Mouse (Mus musculus): Measurements from ENCODE around the gene Aldh16a1. TPM values are rescaled to one million over a fixed set of nuclear protein-coding genes. Genes with fewer than 3 reads are reported as not detected.

The Aldh16a1 gene
- total and polyA plus RNA-seq, 3 experiments: 26.9 to 49.8 (median 45.1) TPM

- peaks cover 71% of the 10 kb centered on the region for H3K27me3 ChIP-seq (replicated peaks)
- dilution Hi-C loops (cut with MboI; ENCODE audit: extremely low pct_ligation_motif_present, extremely low pct_unique_long_range_greater_than_20kb, low sequenced_read_pairs): no loop called here
These were observed 12.6 kb upstream of the Aldh16a1 start for GRCm38 (mm10) chr7:45166950-45167401.

GRCm38 (mm10) chr7:45165701-45166100, 11.3 kb upstream of the Aldh16a1 start:
- H3K27ac ChIP-seq (ENCODE audit: insufficient read depth, low read depth): no peak overlapping the region
- peaks cover 0 to 4% of the 10 kb centered on the region in 2 experiments for H3K36me3 ChIP-seq (replicated peaks in 1 of 2; ENCODE audit: control insufficient read depth in 1 of 2, insufficient read depth in 1 of 2, low read length in 1 of 2)
- H3K9me3 ChIP-seq (replicated peaks; ENCODE audit: low read length): peaks cover 25% of the 10 kb centered on the region
- DNase-seq (ENCODE audit: extremely low read depth): no peak
- in situ Hi-C loops (cut with MboI; ENCODE audit: low pct_ligation_motif_present, low pct_unique_long_range_greater_than_20kb, low sequenced_read_pairs) (loop anchor here (10.0 kb wide), 1 partner anchor 139 kb away; no protein-coding TSS in a partner anchor), dilution Hi-C loops (cut with MboI; ENCODE audit: extremely low pct_ligation_motif_present, extremely low pct_unique_long_range_greater_than_20kb, low sequenced_read_pairs) (no loop called here)
- peaks cover 0 to 11% of the 10 kb centered on the region in 2 experiments; a peak in 3 of 4 replicates for H3K4me1 ChIP-seq (ENCODE audit: control insufficient read depth in 1 of 2, insufficient read depth in 2 of 2)
- H3K4me2 ChIP-seq (ENCODE audit: insufficient read depth, low read depth, poor library complexity, severe bottlenecking): no peak overlapping the region
- TF ChIP-seq JUND (conservative IDR thresholded peaks at IDR 0.05; ENCODE audit: low read depth, low read length) (no peak), SMC3 (IDR thresholded peaks at IDR 0.05; ENCODE audit: low read depth, low read length) (no peak), MAX (IDR thresholded peaks at IDR 0.05; ENCODE audit: low read length) (no peak), ZKSCAN1 (IDR thresholded peaks at IDR 0.05; ENCODE audit: borderline replicate concordance, low read depth, low read length) (no peak), POLR2AphosphoS2 (IDR thresholded peaks at IDR 0.05; ENCODE audit: low read depth, low read length) (no peak), KAT2A (IDR thresholded peaks at IDR 0.05; ENCODE audit: insufficient replicate concordance, low read length) (no peak), CTCF (conservative IDR thresholded peaks at IDR 0.05 in 1 of 2, IDR thresholded peaks at IDR 0.05 in 1 of 2; ENCODE audit: low read depth in 2 of 2, low read length in 2 of 2) (no peak)
- no peak overlapping the region for H3K9ac ChIP-seq (ENCODE audit: insufficient read depth, low read depth)
- H3K79me2 ChIP-seq (replicated peaks; ENCODE audit: control insufficient read depth, extremely low read depth, insufficient read depth, poor library complexity, severe bottlenecking): no peaks in the 10 kb centered on the region
- H3K27me3 ChIP-seq (replicated peaks): peaks cover 68% of the 10 kb centered on the region
- no peak overlapping the region for H3K4me3 ChIP-seq (replicated peaks in 1 of 3; ENCODE audit: low read depth in 2 of 3, low read length in 2 of 3, poor library complexity in 1 of 3)

More at GRCm38 (mm10) chr7:45166950-45167401, 12.6 kb upstream of the Aldh16a1 start:
- Histone ChIP-seq H3K9me3 (replicated peaks; ENCODE audit: low read length) (peaks cover 31% of the 10 kb centered on the region), H3K4me2 (ENCODE audit: insufficient read depth, low read depth, poor library complexity, severe bottlenecking) (no peak overlapping the region), H3K9ac (ENCODE audit: insufficient read depth, low read depth) (no peak overlapping the region), H3K27ac (ENCODE audit: insufficient read depth, low read depth) (no peak overlapping the region), H3K79me2 (replicated peaks; ENCODE audit: control insufficient read depth, extremely low read depth, insufficient read depth, poor library complexity, severe bottlenecking) (no peaks in the 10 kb centered on the region), H3K4me1 (ENCODE audit: control insufficient read depth in 1 of 2, insufficient read depth in 2 of 2) (peaks cover 0 to 8% of the 10 kb centered on the region in 2 experiments; a peak in 3 of 4 replicates), H3K4me3 (replicated peaks in 1 of 3; ENCODE audit: low read depth in 2 of 3, low read length in 2 of 3, poor library complexity in 1 of 3) (no peak overlapping the region), H3K36me3 (replicated peaks in 1 of 2; ENCODE audit: control insufficient read depth in 1 of 2, insufficient read depth in 1 of 2, low read length in 1 of 2) (no peaks in the 10 kb centered on the region)
- TF ChIP-seq ETS1 (conservative IDR thresholded peaks at IDR 0.05; ENCODE audit: low read depth, low read length): no peak
- TF ChIP-seq MEF2A (IDR thresholded peaks at IDR 0.05; ENCODE audit: borderline replicate concordance, low read depth, low read length): no peak
- no peak for TF ChIP-seq MAFK (IDR thresholded peaks at IDR 0.05; ENCODE audit: insufficient replicate concordance, low read length)
- no peak for TF ChIP-seq NELFE (IDR thresholded peaks at IDR 0.05; ENCODE audit: low read depth, low read length)
- no peak for TF ChIP-seq ZMIZ1 (IDR thresholded peaks at IDR 0.05; ENCODE audit: low read depth, low read length)
- TF ChIP-seq EP300 (IDR thresholded peaks at IDR 0.05; ENCODE audit: low read length): no peak
- TF ChIP-seq POLR2A (IDR thresholded peaks at IDR 0.05; ENCODE audit: low read depth, low read length): no peak
- TF ChIP-seq RCOR1 (conservative IDR thresholded peaks at IDR 0.05; ENCODE audit: low read depth, low read length): no peak
- no peak for TF ChIP-seq MAZ (IDR thresholded peaks at IDR 0.05; ENCODE audit: low read depth, low read length)
- TF ChIP-seq SMC3 (IDR thresholded peaks at IDR 0.05; ENCODE audit: low read depth, low read length): no peak
- TF ChIP-seq POLR2AphosphoS2 (IDR thresholded peaks at IDR 0.05; ENCODE audit: low read depth, low read length): no peak
- TF ChIP-seq MYC (IDR thresholded peaks at IDR 0.05; ENCODE audit: low read depth, low read length): no peak
- TF ChIP-seq HCFC1 (IDR thresholded peaks at IDR 0.05; ENCODE audit: low read depth, low read length): no peak
- TF ChIP-seq KAT2A (IDR thresholded peaks at IDR 0.05; ENCODE audit: insufficient replicate concordance, low read length): no peak
- TF ChIP-seq GABPA (IDR thresholded peaks at IDR 0.05; ENCODE audit: insufficient replicate concordance, low read depth, low read length): no peak
- TF ChIP-seq TCF12 (IDR thresholded peaks at IDR 0.05; ENCODE audit: low read depth, low read length): no peak
- DNase-seq (ENCODE audit: extremely low read depth): no peak
- in situ Hi-C loops (cut with MboI; ENCODE audit: low pct_ligation_motif_present, low pct_unique_long_range_greater_than_20kb, low sequenced_read_pairs): loop anchor here (10.0 kb wide), 1 partner anchor 138 kb away; no protein-coding TSS in a partner anchor

Data from CH12.LX (cell line).